Mouse (Mus musculus): Measurements from ENCODE around the gene Crocc2. TPM values are rescaled to one million over a fixed set of nuclear protein-coding genes. Genes with fewer than 3 reads are reported as not detected.

Crocc2 gene
- total and polyA plus RNA-seq, 2 experiments from 2014 or later: 0.08 to 0.34 TPM

DNA sequence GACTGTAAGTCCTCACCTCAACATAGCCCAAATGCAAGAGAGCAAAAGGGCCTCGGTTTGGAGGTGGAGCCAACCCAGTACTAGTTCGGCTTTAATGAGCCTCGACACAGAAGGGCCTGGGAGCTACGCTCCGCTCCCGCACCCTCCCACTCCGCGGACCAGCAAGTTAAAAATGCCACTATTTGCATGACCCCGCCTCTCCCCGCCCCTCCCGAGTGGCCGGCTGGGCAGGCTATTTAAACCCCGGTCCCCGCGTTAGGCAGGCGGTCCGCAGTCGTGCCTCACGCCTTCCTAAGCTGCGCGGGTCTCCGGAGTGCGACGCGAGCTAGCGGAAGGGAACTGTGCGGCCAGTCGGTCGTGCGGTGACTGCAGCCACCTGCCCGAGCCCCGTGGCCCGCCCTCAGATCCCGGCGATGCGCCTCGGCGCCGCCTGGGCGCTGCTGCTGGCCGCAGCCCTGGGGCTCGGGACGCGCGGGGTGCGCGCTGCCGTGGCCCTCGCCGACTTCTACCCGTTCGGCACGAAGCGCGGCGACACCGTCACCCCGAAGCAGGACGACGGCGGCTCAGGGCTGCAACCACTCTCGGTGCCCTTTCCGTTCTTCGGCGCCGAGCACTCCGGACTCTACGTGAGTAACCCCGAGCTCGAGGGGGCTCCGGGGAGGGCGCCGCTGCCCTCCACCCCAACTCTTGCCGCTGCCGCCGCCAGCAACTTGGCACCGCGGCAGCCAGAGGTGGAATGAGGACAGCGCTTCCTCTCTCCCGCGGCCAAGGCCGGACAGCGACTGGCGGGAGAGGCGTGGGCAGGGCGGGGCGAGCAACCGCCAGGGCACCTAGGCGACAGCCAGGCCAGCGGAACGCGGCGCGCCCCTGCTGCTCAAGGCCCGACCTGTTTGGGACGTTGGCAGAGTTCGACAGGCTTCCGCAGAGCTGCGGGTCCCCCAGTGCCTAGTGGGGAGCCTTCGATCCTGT is 67.3 kb downstream of the Crocc2 start, which contains the start of gene Sned1:
Sned1 (plus strand) TSS at position 266 of the 969 bp plus-strand sequence.
- peak within 1 kb of the TSS; percentile 99 for H3K4me2 ChIP-seq (ENCODE audit: low read depth, low read length)
- peak within 1 kb of the TSS; percentile 63 for H3K4me3 ChIP-seq (ENCODE audit: low read depth, low read length)
- peak within 1 kb of the TSS; percentile 58 for H3K9ac ChIP-seq (replicated peaks; ENCODE audit: low read depth, low read length)
- 0 out of 2 replicates have a peak, but pooled peaks cover 10% of the 10 kb centered on the region for H3K4me1 ChIP-seq (ENCODE audit: control insufficient read depth, insufficient read depth)
- 2% methylated on average over 97 of the region's 100 CpGs for WGBS
- H3K9me3 ChIP-seq (replicated peaks; ENCODE audit: control insufficient read depth, low read length): no peaks in the 10 kb centered on the region
- no peaks in the 10 kb centered on the region for H3K36me3 ChIP-seq (replicated peaks; ENCODE audit: control insufficient read depth, insufficient read depth, low read length)
- ATAC-seq (ENCODE audit: insufficient read depth, low read depth) (peak; percentile 89), DNase-seq (ENCODE audit: low spot score) (peak; percentile 88)
- peak within 1 kb of the TSS; percentile 71 for H3K27ac ChIP-seq (ENCODE audit: low read depth)
- TF ChIP-seq CTCF (IDR thresholded peaks at IDR 0.05; ENCODE audit: low read depth) (no peak), EP300 (IDR thresholded peaks at IDR 0.05; ENCODE audit: low read depth) (no peak)
- H3K27me3 ChIP-seq (ENCODE audit: control insufficient read depth, insufficient read depth, low read length): peaks cover 16% of the 10 kb centered on the region

DNA sequence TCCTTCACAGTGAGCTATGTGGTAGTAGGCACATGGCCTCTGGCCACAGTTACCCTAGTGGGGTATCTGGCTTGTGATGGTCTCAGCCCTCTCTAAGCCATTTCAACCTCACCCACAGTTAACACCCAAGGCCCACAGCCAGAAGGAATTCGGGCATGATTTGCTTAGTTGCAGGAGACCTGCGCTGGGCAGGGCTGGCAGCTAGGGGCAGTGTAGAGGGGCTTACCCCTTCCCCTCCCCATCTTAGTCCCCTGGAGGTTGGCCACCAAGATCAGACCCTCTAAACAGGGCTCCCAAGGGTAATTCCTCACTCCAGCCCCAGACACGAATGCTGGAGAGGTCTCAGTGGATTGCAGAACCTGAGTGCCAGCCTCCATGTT is 68.0 kb downstream of the Crocc2 start:
- 26% methylated on average over 3 of the region's 3 CpGs for WGBS
- Histone ChIP-seq H3K4me1 (ENCODE audit: control insufficient read depth, insufficient read depth) (0 out of 2 replicates have a peak, but pooled peaks cover 10% of the 10 kb centered on the region), H3K36me3 (replicated peaks; ENCODE audit: control insufficient read depth, insufficient read depth, low read length) (no peaks in the 10 kb centered on the region)

GRCm38 (mm10) chr1:93237676-93238075 is 69.2 kb downstream of the Crocc2 start:
- Histone ChIP-seq H3K9ac (replicated peaks; ENCODE audit: low read depth, low read length) (no peak overlapping the region), H3K4me3 (ENCODE audit: low read depth, low read length) (no peak overlapping the region), H3K36me3 (replicated peaks; ENCODE audit: control insufficient read depth, insufficient read depth, low read length) (no peaks in the 10 kb centered on the region), H3K27ac (ENCODE audit: low read depth) (no peak overlapping the region), H3K27me3 (ENCODE audit: control insufficient read depth, insufficient read depth, low read length) (peaks cover 16% of the 10 kb centered on the region), H3K9me3 (replicated peaks; ENCODE audit: control insufficient read depth, low read length) (no peaks in the 10 kb centered on the region), H3K4me1 (ENCODE audit: control insufficient read depth, insufficient read depth) (0 out of 2 replicates have a peak, but pooled peaks cover 10% of the 10 kb centered on the region), H3K4me2 (ENCODE audit: low read depth, low read length) (no peak overlapping the region)
- TF ChIP-seq CTCF (IDR thresholded peaks at IDR 0.05; ENCODE audit: low read depth): no peak
- WGBS: 88% methylated on average over 10 of the region's 10 CpGs
- ATAC-seq (ENCODE audit: insufficient read depth, low read depth) (no peak), DNase-seq (ENCODE audit: low spot score) (no peak)

More for the DNA sequence above, 68.0 kb downstream of the Crocc2 start:
- DNase-seq (ENCODE audit: low spot score) (no peak), ATAC-seq (ENCODE audit: insufficient read depth, low read depth) (0 out of 2 replicates have a peak, but pooled peaks have one; percentile 22)
- peak; percentile 43 for TF ChIP-seq CTCF (IDR thresholded peaks at IDR 0.05; ENCODE audit: low read depth)
- no peak for TF ChIP-seq EP300 (IDR thresholded peaks at IDR 0.05; ENCODE audit: low read depth)
- Histone ChIP-seq H3K4me2 (ENCODE audit: low read depth, low read length) (peak overlapping the region; percentile 99), H3K9ac (replicated peaks; ENCODE audit: low read depth, low read length) (peak overlapping the region; percentile 58), H3K27me3 (ENCODE audit: control insufficient read depth, insufficient read depth, low read length) (peaks cover 16% of the 10 kb centered on the region), H3K27ac (ENCODE audit: low read depth) (0 out of 2 replicates have a peak overlapping the region, but pooled peaks have one; percentile 71), H3K4me3 (ENCODE audit: low read depth, low read length) (peak overlapping the region; percentile 63), H3K9me3 (replicated peaks; ENCODE audit: control insufficient read depth, low read length) (no peaks in the 10 kb centered on the region)

DNA sequence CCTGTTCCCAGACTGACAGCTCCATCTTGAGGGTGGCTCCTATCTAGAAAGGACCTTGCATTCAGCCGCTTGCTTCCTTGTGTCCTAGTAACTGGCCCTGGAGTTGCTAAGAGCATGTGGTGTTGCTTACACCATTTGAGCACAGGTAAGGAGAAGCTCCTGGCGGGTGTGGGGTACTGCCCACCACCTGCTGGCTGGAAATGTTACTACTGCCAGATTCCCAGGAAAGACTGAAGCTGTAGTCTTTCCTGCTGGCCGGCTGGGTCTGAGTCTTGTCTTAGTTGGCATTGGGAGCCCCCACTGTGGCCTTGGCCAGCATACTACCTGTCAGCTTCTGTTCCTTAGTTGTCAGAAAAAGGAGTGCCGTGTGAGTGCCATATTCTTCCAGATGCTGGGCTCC is 69.7 kb downstream of the Crocc2 start:
- WGBS: 56% methylated on average over 4 of the region's 4 CpGs
- Histone ChIP-seq H3K36me3 (replicated peaks; ENCODE audit: control insufficient read depth, insufficient read depth, low read length) (no peaks in the 10 kb centered on the region), H3K27ac (ENCODE audit: low read depth) (no peak overlapping the region), H3K4me3 (ENCODE audit: low read depth, low read length) (no peak overlapping the region), H3K9me3 (replicated peaks; ENCODE audit: control insufficient read depth, low read length) (no peaks in the 10 kb centered on the region), H3K9ac (replicated peaks; ENCODE audit: low read depth, low read length) (no peak overlapping the region), H3K4me1 (ENCODE audit: control insufficient read depth, insufficient read depth) (0 out of 2 replicates have a peak, but pooled peaks cover 10% of the 10 kb centered on the region), H3K27me3 (ENCODE audit: control insufficient read depth, insufficient read depth, low read length) (peaks cover 16% of the 10 kb centered on the region), H3K4me2 (ENCODE audit: low read depth, low read length) (no peak overlapping the region)
- DNase-seq (ENCODE audit: low spot score) (no peak), ATAC-seq (ENCODE audit: insufficient read depth, low read depth) (no peak)
- peak; percentile 47 for TF ChIP-seq CTCF (IDR thresholded peaks at IDR 0.05; ENCODE audit: low read depth)
- no peak for TF ChIP-seq EP300 (IDR thresholded peaks at IDR 0.05; ENCODE audit: low read depth)

DNA sequence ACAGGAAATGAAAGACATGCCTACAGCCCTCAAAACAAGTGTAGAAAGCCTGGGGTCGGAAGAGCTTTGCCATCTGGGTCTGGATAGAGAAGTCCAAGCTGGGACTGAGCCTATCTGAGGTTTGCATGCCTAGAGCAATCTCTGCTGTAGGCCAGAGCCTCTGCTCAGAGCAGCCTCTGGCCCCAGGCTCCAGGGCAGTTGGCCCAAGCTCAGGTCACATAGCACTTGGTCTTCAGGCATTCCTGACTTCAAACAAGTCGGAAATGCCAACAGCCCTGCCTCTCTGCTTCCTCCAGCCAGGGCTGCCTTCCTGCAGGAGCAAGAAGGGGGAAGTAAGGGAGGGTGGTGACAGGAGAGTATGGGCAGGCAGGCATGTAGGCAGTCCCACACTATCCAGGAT is 77.4 kb downstream of the Crocc2 start:
- H3K9ac ChIP-seq (replicated peaks; ENCODE audit: low read depth, low read length): no peak overlapping the region
- H3K27me3 ChIP-seq (ENCODE audit: control insufficient read depth, insufficient read depth, low read length): no peaks in the 10 kb centered on the region
- no peaks in the 10 kb centered on the region for H3K9me3 ChIP-seq (replicated peaks; ENCODE audit: control insufficient read depth, low read length)
- H3K4me1 ChIP-seq (ENCODE audit: control insufficient read depth, insufficient read depth): peaks cover 6% of the 10 kb centered on the region; the same call in 1 of the 2 replicates
- TF ChIP-seq CTCF (IDR thresholded peaks at IDR 0.05; ENCODE audit: low read depth) (no peak), EP300 (IDR thresholded peaks at IDR 0.05; ENCODE audit: low read depth) (no peak)
- ATAC-seq (ENCODE audit: insufficient read depth, low read depth) (no peak; the same call in 1 of the 2 replicates), DNase-seq (ENCODE audit: low spot score) (no peak)
- H3K27ac ChIP-seq (ENCODE audit: low read depth): no peak overlapping the region
- H3K4me3 ChIP-seq (ENCODE audit: low read depth, low read length): no peak overlapping the region
- H3K4me2 ChIP-seq (ENCODE audit: low read depth, low read length): no peak overlapping the region
- 23% methylated on average over 2 of the region's 2 CpGs for WGBS
- no peaks in the 10 kb centered on the region for H3K36me3 ChIP-seq (replicated peaks; ENCODE audit: control insufficient read depth, insufficient read depth, low read length)

All from heart, postnatal 0 days (tissue).